Mouse (Mus musculus): ENCODE data around the gene Olfr1321. TPM values are rescaled to one million over a fixed set of nuclear protein-coding genes. Genes with fewer than 3 reads are reported as not detected.

Olfr1321 gene
- total RNA-seq (2015) (not detected in 2 replicates), total RNA-seq (2017) (not detected in 2 replicates)

DNA sequence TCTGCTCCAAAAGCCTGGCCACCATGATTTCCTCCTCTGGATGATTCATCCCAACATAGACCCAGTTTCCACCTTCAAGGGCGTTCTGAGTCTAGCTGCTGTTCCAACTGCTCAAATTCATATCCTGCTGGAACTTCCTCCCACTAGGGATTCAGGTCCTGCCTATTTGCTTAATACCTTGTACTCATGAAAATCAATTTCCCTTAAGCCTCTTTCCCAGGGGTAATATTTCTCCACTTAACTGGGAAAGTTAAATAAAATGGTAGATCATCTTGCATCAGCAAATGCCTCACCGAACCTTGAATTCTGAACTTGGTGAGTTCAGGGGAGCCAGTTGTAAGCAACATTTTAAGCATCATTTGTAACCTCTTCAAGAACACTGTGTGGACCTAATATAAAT lies at the start of gene Olfr1321:
TSS of gene Olfr1321 (minus strand) at position 101 of the 400 bp plus-strand sequence.
- ATAC-seq (replicated peaks; ENCODE audit: poor library complexity): no peak

GRCm38 (mm10) chrX:49770828-49771227 lies 36.0 kb upstream of the Olfr1321 start:
- no peak for ATAC-seq (replicated peaks; ENCODE audit: poor library complexity)

- no peak for ATAC-seq (replicated peaks; ENCODE audit: poor library complexity)
Observed at GRCm38 (mm10) chrX:49745192-49745591, 10.3 kb upstream of the Olfr1321 start.

Other genes starting within 250 kb of the Olfr1321 start
- not detected in 2 replicates for gene Olfr1320, start 62.7 kb downstream of the Olfr1321 start, total RNA-seq (2015)
- not detected in 2 replicates for gene Olfr1320, start 62.7 kb downstream of the Olfr1321 start, total RNA-seq (2017)
- not detected in 2 replicates for gene Igsf1, start 62.7 kb upstream of the Olfr1321 start, total RNA-seq (2015)
- not detected in 2 replicates for gene Igsf1, start 62.7 kb upstream of the Olfr1321 start, total RNA-seq (2017)
- not detected in 2 replicates for gene Olfr1322, start 156.4 kb upstream of the Olfr1321 start, total RNA-seq (2015)
- gene Olfr1322, start 156.4 kb upstream of the Olfr1321 start, total RNA-seq (2017): not detected in 2 replicates

Data from megakaryocyte progenitor cell, adult 5-6 weeks (primary cell).